Mouse (Mus musculus) erythroblast, embryonic 14.5 days (primary cell): Measurements from ENCODE around the gene Gm49378.

Experiments
- GATA1 ChIP-seq: IDR thresholded peaks from 2 replicates; pipeline ENCODE4 v1.6.1; 2012; ENCODE audit warnings: low read length, inconsistent platforms, mixed read lengths
- TAL1 ChIP-seq: IDR thresholded peaks from 3 replicates; pipeline ENCODE4 v1.6.1; 2012; ENCODE audit warnings: low read length, inconsistent platforms, mixed read lengths

- no peak for TF ChIP-seq GATA1
- no peak for TF ChIP-seq TAL1
Observed at GRCm38 (mm10) chr14:55596036-55596690, 41.5 kb downstream of the Gm49378 start.
